20 mouse cellular contexts compared by ENCODE assay signal in genomic region chr2:168352194-168352593, GRCm38 (mm10).
DNase-seq lines count a peak whose midpoint lies in the region; ATAC-seq and TF ChIP-seq lines count a peak whose summit lies in the region.
"Had no signal": no experiment of that assay in that cellular context is flagged by ENCODE, and none has a peak within 500 bp of the region (broad histone marks: within the 10 kb centered on the region; RNA-seq: fewer than 3 reads in every experiment).

No protein-coding gene starts in this region.

- no peak for TF ChIP-seq CTCF in layer of hippocampus, adult 2 months (conservative IDR thresholded peaks at IDR 0.05)
- TF ChIP-seq CTCF in bone marrow, adult 2 months (IDR thresholded peaks at IDR 0.05; ENCODE audit: control insufficient read depth, insufficient read depth, low read length): no peak

- WGBS in bone marrow, adult 2 months: 3% methylated on average over 3 of the region's 3 CpGs
- 60% methylated on average over 3 of the region's 3 CpGs for WGBS in embryonic facial prominence, embryonic 10.5 days

- no peaks in the 10 kb centered on the region for H3K36me3 ChIP-seq in embryonic facial prominence, embryonic 10.5 days (replicated peaks)
- H3K36me3 ChIP-seq: forebrain, embryonic 12.5 days; heart, embryonic 10.5 days; hindbrain, embryonic 10.5 days; hindbrain, embryonic 15.5 days had no signal

- no peak for ATAC-seq in erythroblast, adult 5-6 weeks (replicated peaks; ENCODE audit: low FRiP score, poor library complexity, severe bottlenecking)
- ATAC-seq: inflammation-experienced regulatory T-cells, adult 6 months; intestine, postnatal 0 days had no signal

- no peak overlapping the region for H3K4me3 ChIP-seq in layer of hippocampus, adult 2 months
- H3K4me3 ChIP-seq in bone marrow, adult 2 months (replicated peaks; ENCODE audit: control insufficient read depth, low read depth, low read length): no peak overlapping the region
- H3K4me3 ChIP-seq in embryonic facial prominence, embryonic 10.5 days: no peak overlapping the region
- H3K4me3 ChIP-seq: erythroblast, embryonic 14.5 days; forebrain, embryonic 12.5 days; gastrocnemius, adult 2 months; heart, embryonic 10.5 days; hindbrain, embryonic 10.5 days; hindbrain, embryonic 15.5 days had no signal

- peaks cover 2% of the 10 kb centered on the region; the same call in 1 of the 2 replicates for H3K4me1 ChIP-seq in bone marrow, adult 2 months (ENCODE audit: control insufficient read depth, insufficient read depth, low read length)
- H3K4me1 ChIP-seq in embryonic facial prominence, embryonic 10.5 days: peaks cover 5% of the 10 kb centered on the region; the same call in 1 of the 2 replicates
- H3K4me1 ChIP-seq: heart, embryonic 10.5 days had no signal

- no peaks in the 10 kb centered on the region for H3K27me3 ChIP-seq in embryonic facial prominence, embryonic 10.5 days (replicated peaks; ENCODE audit: low read depth, poor library complexity, severe bottlenecking)
- H3K27me3 ChIP-seq: hindbrain, embryonic 15.5 days had no signal

- H3K9me3 ChIP-seq in embryonic facial prominence, embryonic 10.5 days: no peaks in the 10 kb centered on the region
- H3K9me3 ChIP-seq: forebrain, embryonic 12.5 days; heart, embryonic 10.5 days; hindbrain, embryonic 10.5 days; hindbrain, embryonic 15.5 days had no signal

- no peak for TF ChIP-seq POLR2A in bone marrow, adult 2 months (IDR thresholded peaks at IDR 0.05; ENCODE audit: borderline replicate concordance, control insufficient read depth, low read depth, low read length)

- DNase-seq in layer of hippocampus, adult 2 months (ENCODE audit: low spot score in 2 of 2): no peak
- no peak for DNase-seq in layer of hippocampus, adult 18-20 months (ENCODE audit: low spot score in 2 of 2)
- DNase-seq in embryonic facial prominence, embryonic 10.5 days (ENCODE audit: low spot score): no peak
- no peak for DNase-seq in heart, adult 18-20 months
- DNase-seq: adrenal gland, postnatal 10 days; cerebellum, adult 11-12 months; cerebellum, adult 9-10 months; gastrocnemius, adult 2 months; gastrocnemius, postnatal 25 days; heart, adult 11 months; heart, postnatal 10 days had no signal

- peak overlapping the region; percentile 83; the same call in 1 of the 2 replicates for H3K27ac ChIP-seq in layer of hippocampus, adult 2 months
- H3K27ac ChIP-seq in bone marrow, adult 2 months (ENCODE audit: control insufficient read depth, insufficient read depth, low read depth, low read length, poor library complexity): peak overlapping the region; percentile 35; the same call in 1 of the 2 replicates
- H3K27ac ChIP-seq in embryonic facial prominence, embryonic 10.5 days (replicated peaks): 0 out of 2 replicates have a peak overlapping the region, but pooled peaks have one; percentile 10
- H3K27ac ChIP-seq: gastrocnemius, adult 2 months; heart, embryonic 10.5 days; hindbrain, embryonic 10.5 days; hindbrain, embryonic 15.5 days had no signal

Comparison
In these comparisons a context has a peak if more than half of its experiments do, and no peak if none do; other contexts are left out.
1. H3K27ac ChIP-seq: peak in every context shown above with its lines; median percentile 83 in layer of hippocampus, adult 2 months; 35 in bone marrow, adult 2 months; 10 in embryonic facial prominence, embryonic 10.5 days.